Mouse (Mus musculus) heart, embryonic 15.5 days (tissue): ENCODE results near the gene Tab3. TPM values are rescaled to one million over a fixed set of nuclear protein-coding genes. Genes with fewer than 3 reads are reported as not detected.
A peak's percentile ranks its signal among the peaks of the same experiment; 100 is the strongest.

Experiments
- ATAC-seq: fragments of 200-750 bp; cut with Nextera tagmentation; replicated peaks from 2 replicates; pipeline ENCODE4 v1.8.0; 2017; ENCODE audit warnings: low read depth, moderate TSS enrichment; ENCODE audit not compliant: insufficient number of reproducible peaks, insufficient read depth, low FRiP score
- H3K27ac ChIP-seq: fragments of 300-500 bp; sonication (generic); 2 replicates; pipeline ENCODE4 v1.5.1; 2015; ENCODE audit warnings: mild to moderate bottlenecking, inconsistent platforms
- H3K27me3 ChIP-seq: fragments of 300-500 bp; sonication (generic); 2 replicates; pipeline ENCODE4 v1.6.1; 2015; ENCODE audit warnings: inconsistent platforms
- H3K36me3 ChIP-seq: fragments of 300-500 bp; sonication (generic); 2 replicates; pipeline ENCODE4 v1.6.1; 2015; ENCODE audit warnings: mild to moderate bottlenecking, inconsistent platforms
- H3K4me1 ChIP-seq: fragments of 300-500 bp; sonication (generic); replicated peaks from 2 replicates; pipeline ENCODE4 v1.6.1; 2015; ENCODE audit warnings: inconsistent platforms
- H3K4me2 ChIP-seq: fragments of 300-500 bp; sonication (generic); 2 replicates; pipeline ENCODE4 v1.6.1; 2015; ENCODE audit warnings: inconsistent platforms, mild to moderate bottlenecking, moderate library complexity
- H3K4me3 ChIP-seq: fragments of 300-500 bp; sonication (generic); 2 replicates; pipeline ENCODE4 v1.5.1; 2015; ENCODE audit warnings: mild to moderate bottlenecking, inconsistent platforms
- H3K9ac ChIP-seq: fragments of 300-500 bp; sonication (generic); 2 replicates; pipeline ENCODE4 v1.6.1; 2015; ENCODE audit warnings: mild to moderate bottlenecking, inconsistent platforms
- H3K9me3 ChIP-seq: fragments of 300-500 bp; sonication (generic); replicated peaks from 2 replicates; pipeline ENCODE4 v1.6.1; 2016; ENCODE audit warnings: inconsistent platforms
- WGBS: fragments of 180-500 bp; shearing (Covaris S2); methylation state at CpG from one replicate; pipeline ENCODE4 v1.1.7; 2015; ENCODE audit warnings: mixed read lengths; 5-methylcytosine and 5-hydroxymethylcytosine counted together
- polyA plus RNA-seq: library from polyadenylated mRNA; unstranded; fragments of >200 nt; fragmentation: Nextera tagmentation; extraction: Ambion mirVana; gene quantifications from 2 replicates; pipeline ENCODE4 v1.2.1, GENCODE M21; 2015

Tab3 gene
- 3.5 and 3.6 TPM in 2 replicates for polyA plus RNA-seq

- Histone ChIP-seq H3K4me2 (peak within 1 kb of the TSS; percentile 58), H3K36me3 (no peaks in the 10 kb centered on the region), H3K4me1 (peaks cover 5% of the 10 kb centered on the region), H3K9ac (peak within 1 kb of the TSS; percentile 82), H3K27ac (peak within 1 kb of the TSS; percentile 73), H3K9me3 (no peaks in the 10 kb centered on the region), H3K27me3 (no peaks in the 10 kb centered on the region), H3K4me3 (peak within 1 kb of the TSS; percentile 82)
- 12% methylated on average over 41 of the region's 64 CpGs for WGBS
- ATAC-seq = peak; percentile 96
Observed at GRCm38 (mm10) chrX:85573532-85574181, at the start of gene Tab3. TSS of gene Tab3 (plus strand) at chrX:85574022.

- ATAC-seq = no peak
- H3K27me3 ChIP-seq = no peaks in the 10 kb centered on the region
- H3K4me2 ChIP-seq = no peak overlapping the region
- no peak overlapping the region for H3K4me3 ChIP-seq
- H3K27ac ChIP-seq = no peak overlapping the region
- no peaks in the 10 kb centered on the region for H3K36me3 ChIP-seq
- H3K9me3 ChIP-seq = no peaks in the 10 kb centered on the region
- no peaks in the 10 kb centered on the region for H3K4me1 ChIP-seq
- no peak overlapping the region for H3K9ac ChIP-seq
- WGBS = 19% methylated on average over 1 of the region's 1 CpGs
Observed at GRCm38 (mm10) chrX:85525545-85525944, 48.3 kb upstream of the Tab3 start.

GRCm38 (mm10) chrX:85526263-85527019 lies 47.4 kb upstream of the Tab3 start:
- Histone ChIP-seq H3K4me1 (no peaks in the 10 kb centered on the region), H3K27me3 (no peaks in the 10 kb centered on the region), H3K9me3 (no peaks in the 10 kb centered on the region), H3K4me2 (no peak overlapping the region), H3K4me3 (no peak overlapping the region), H3K36me3 (no peaks in the 10 kb centered on the region), H3K27ac (no peak overlapping the region), H3K9ac (no peak overlapping the region)
- 55% methylated on average over 5 of the region's 5 CpGs for WGBS
- ATAC-seq = no peak

DNA sequence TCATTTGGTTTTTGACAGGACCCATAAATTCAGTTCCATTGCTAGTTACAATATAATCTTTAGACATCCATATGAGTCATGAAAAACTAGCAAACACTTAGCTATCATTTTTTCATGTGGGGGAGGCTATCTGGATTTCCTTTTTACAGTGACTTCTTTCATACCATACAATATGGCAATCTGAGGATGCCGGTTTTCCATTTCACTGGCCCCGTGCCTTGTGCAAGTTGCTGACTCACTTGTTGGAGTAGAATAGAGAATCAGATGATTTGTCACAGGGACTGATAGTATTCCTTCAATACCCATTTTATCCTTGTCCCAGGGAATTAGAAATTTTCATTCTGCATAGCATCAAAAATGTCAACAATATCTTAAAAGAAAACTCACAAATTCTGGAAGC lies 14.9 kb upstream of the Tab3 start:
- Histone ChIP-seq H3K36me3 (no peaks in the 10 kb centered on the region), H3K9ac (no peak overlapping the region), H3K4me3 (no peak overlapping the region), H3K9me3 (no peaks in the 10 kb centered on the region), H3K27me3 (no peaks in the 10 kb centered on the region), H3K4me2 (no peak overlapping the region), H3K27ac (no peak overlapping the region), H3K4me1 (no peaks in the 10 kb centered on the region)
- 68% methylated on average over 2 of the region's 2 CpGs for WGBS
- no peak for ATAC-seq

GRCm38 (mm10) chrX:85566256-85566655 lies 7.6 kb upstream of the Tab3 start:
- H3K9me3 ChIP-seq = no peaks in the 10 kb centered on the region
- H3K4me1 ChIP-seq = no peaks in the 10 kb centered on the region
- no peaks in the 10 kb centered on the region for H3K36me3 ChIP-seq
- ATAC-seq = no peak
- H3K27me3 ChIP-seq = no peaks in the 10 kb centered on the region
- no peak overlapping the region for H3K4me3 ChIP-seq
- no peak overlapping the region for H3K4me2 ChIP-seq
- H3K9ac ChIP-seq = no peak overlapping the region
- 64% methylated on average over 4 of the region's 4 CpGs for WGBS
- no peak overlapping the region for H3K27ac ChIP-seq

GRCm38 (mm10) chrX:85574182-85574541 lies 340 bp downstream of the Tab3 start:
- H3K4me2 ChIP-seq = peak overlapping the region; percentile 58
- no peaks in the 10 kb centered on the region for H3K27me3 ChIP-seq
- 14% methylated on average over 33 of the region's 34 CpGs for WGBS
- H3K4me3 ChIP-seq = peak overlapping the region; percentile 82
- H3K27ac ChIP-seq = peak overlapping the region; percentile 73; the same call in 1 of the 2 replicates
- H3K4me1 ChIP-seq = peaks cover 5% of the 10 kb centered on the region
- H3K9me3 ChIP-seq = no peaks in the 10 kb centered on the region
- H3K9ac ChIP-seq = peak overlapping the region; percentile 82
- ATAC-seq = peak; percentile 25; the same call in 1 of the 2 replicates
- H3K36me3 ChIP-seq = no peaks in the 10 kb centered on the region

GRCm38 (mm10) chrX:85576310-85576709 lies 2.5 kb downstream of the Tab3 start:
- H3K9ac ChIP-seq = no peak overlapping the region
- H3K4me3 ChIP-seq = no peak overlapping the region
- H3K4me2 ChIP-seq = no peak overlapping the region
- ATAC-seq = no peak
- H3K27ac ChIP-seq = no peak overlapping the region
- no peaks in the 10 kb centered on the region for H3K36me3 ChIP-seq
- no peaks in the 10 kb centered on the region for H3K27me3 ChIP-seq
- H3K9me3 ChIP-seq = no peaks in the 10 kb centered on the region
- peaks cover 5% of the 10 kb centered on the region for H3K4me1 ChIP-seq
- 41% methylated on average over 6 of the region's 6 CpGs for WGBS

- 30% methylated on average over 2 of the region's 2 CpGs for WGBS
- no peaks in the 10 kb centered on the region for H3K9me3 ChIP-seq
- peaks cover 5% of the 10 kb centered on the region for H3K4me1 ChIP-seq
- no peak overlapping the region for H3K9ac ChIP-seq
- H3K27me3 ChIP-seq = no peaks in the 10 kb centered on the region
- no peak overlapping the region for H3K27ac ChIP-seq
- H3K4me3 ChIP-seq = no peak overlapping the region
- ATAC-seq = no peak
- H3K4me2 ChIP-seq = no peak overlapping the region
- no peaks in the 10 kb centered on the region for H3K36me3 ChIP-seq
Observed at GRCm38 (mm10) chrX:85580768-85581167, 6.9 kb downstream of the Tab3 start.

DNA sequence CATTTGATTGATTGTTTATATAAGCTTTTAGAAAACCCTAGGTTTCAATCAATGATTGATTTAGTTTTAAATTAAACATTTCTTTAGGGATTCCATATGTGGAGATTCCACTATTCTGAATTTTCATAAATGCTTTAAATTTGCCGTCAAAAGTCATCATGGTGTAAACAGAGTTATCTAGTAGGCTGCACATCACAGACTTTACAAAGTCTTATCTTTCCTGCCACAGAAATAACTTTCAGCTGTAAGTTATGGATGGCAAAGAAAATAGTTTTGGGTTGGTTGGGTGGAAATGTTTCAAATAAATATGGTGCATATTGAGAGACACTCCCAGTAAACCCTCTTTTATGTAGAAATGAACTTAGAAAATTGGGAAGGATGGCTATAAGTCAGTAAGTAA lies 8.7 kb downstream of the Tab3 start:
- ATAC-seq = no peak
- no peaks in the 10 kb centered on the region for H3K36me3 ChIP-seq
- no peak overlapping the region for H3K27ac ChIP-seq
- no peak overlapping the region for H3K9ac ChIP-seq
- H3K4me2 ChIP-seq = no peak overlapping the region
- 66% methylated on average over 1 of the region's 1 CpGs for WGBS
- H3K4me3 ChIP-seq = no peak overlapping the region
- no peaks in the 10 kb centered on the region for H3K9me3 ChIP-seq
- no peaks in the 10 kb centered on the region for H3K4me1 ChIP-seq
- no peaks in the 10 kb centered on the region for H3K27me3 ChIP-seq

DNA sequence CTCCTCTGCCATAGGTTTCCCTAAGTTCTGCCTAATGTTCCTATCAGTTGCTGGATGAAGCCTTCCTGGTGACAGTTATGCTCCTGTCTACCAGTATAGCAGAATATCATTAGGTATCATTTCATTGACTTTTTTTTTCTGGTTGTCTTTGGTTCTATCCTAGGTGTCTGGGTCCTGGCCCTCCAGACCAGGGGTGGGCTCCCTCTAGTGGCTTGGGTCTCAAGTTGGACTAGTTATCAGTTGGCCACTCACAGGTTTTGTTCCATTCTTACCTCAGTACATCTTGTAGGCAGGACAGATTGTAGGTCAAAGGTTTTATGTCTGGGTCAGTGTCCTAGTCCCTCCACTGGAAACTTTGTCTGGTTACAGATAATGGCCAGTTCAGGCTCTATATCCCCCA lies 11.8 kb downstream of the Tab3 start:
- no peaks in the 10 kb centered on the region for H3K4me1 ChIP-seq
- ATAC-seq = no peak
- H3K27me3 ChIP-seq = no peaks in the 10 kb centered on the region
- H3K4me3 ChIP-seq = no peak overlapping the region
- no peak overlapping the region for H3K4me2 ChIP-seq
- H3K9ac ChIP-seq = no peak overlapping the region
- H3K27ac ChIP-seq = no peak overlapping the region
- no peaks in the 10 kb centered on the region for H3K36me3 ChIP-seq
- H3K9me3 ChIP-seq = no peaks in the 10 kb centered on the region

GRCm38 (mm10) chrX:85614701-85615100 lies 40.9 kb downstream of the Tab3 start:
- H3K4me2 ChIP-seq = no peak overlapping the region
- H3K27me3 ChIP-seq = no peaks in the 10 kb centered on the region
- H3K9ac ChIP-seq = no peak overlapping the region
- no peak overlapping the region for H3K4me3 ChIP-seq
- no peak overlapping the region for H3K27ac ChIP-seq
- no peaks in the 10 kb centered on the region for H3K4me1 ChIP-seq
- no peak for ATAC-seq
- 91% methylated on average over 2 of the region's 2 CpGs for WGBS
- no peaks in the 10 kb centered on the region for H3K36me3 ChIP-seq
- H3K9me3 ChIP-seq = no peaks in the 10 kb centered on the region
